Mouse (Mus musculus) large intestine, adult 2 months (tissue): ENCODE measurements around the gene Neu4. TPM values are rescaled to one million over a fixed set of nuclear protein-coding genes. Genes with fewer than 3 reads are reported as not detected.
A peak's percentile ranks its signal among the peaks of the same experiment; 100 is the strongest.
"Not testable (repeated sequence)": the region's sequence is repeated elsewhere in the genome, so short reads cannot be mapped to it uniquely, and the experiment has no call there.

Experiments
- DNase-seq: peaks from one replicate; pipeline ENCODE4 v3.0.0-alpha.2; 2012; ENCODE audit warnings: low read depth, low spot score
- WGBS: fragments of 180-500 bp; shearing (Covaris S2); methylation state at CpG from one replicate; pipeline ENCODE4 v1.1.7; 2018; 5-methylcytosine and 5-hydroxymethylcytosine counted together
- polyA plus RNA-seq: library from polyadenylated mRNA; depleted of rRNA; stranded (reverse); fragments of >200 nt; gene quantifications from 2 replicates; pipeline ENCODE4 v1.2.3, GENCODE M21; 2012; rRNA removed

Neu4 gene
- polyA plus RNA-seq: not detected in 2 replicates

- DNase-seq: no peak
- 90% methylated on average over 6 of the region's 6 CpGs for WGBS
Measured at GRCm38 (mm10) chr1:94020151-94020550, at the start of gene Neu4. TSS of gene Neu4 (plus strand) at chr1:94020451.

GRCm38 (mm10) chr1:93970797-93971196 is 49.5 kb upstream of the Neu4 start:
- no CpG with 5 or more reads among the region's 4 CpGs for WGBS
- not testable (repeated sequence) for DNase-seq

GRCm38 (mm10) chr1:93975764-93976163 is 44.5 kb upstream of the Neu4 start:
- DNase-seq: not testable (repeated sequence)
- 83% methylated on average over 1 of the region's 4 CpGs for WGBS

- not testable (repeated sequence) for DNase-seq
- no CpG with 5 or more reads among the region's 7 CpGs for WGBS
Measured at GRCm38 (mm10) chr1:93978287-93978686, 42.0 kb upstream of the Neu4 start.

- no CpG with 5 or more reads among the region's 2 CpGs for WGBS
- not testable (repeated sequence) for DNase-seq
Measured at GRCm38 (mm10) chr1:93980932-93981331, 39.3 kb upstream of the Neu4 start.

GRCm38 (mm10) chr1:93986167-93986566 is 34.1 kb upstream of the Neu4 start:
- WGBS: 76% methylated on average over 3 of the region's 3 CpGs
- DNase-seq: no peak

- no peak for DNase-seq
- WGBS: 51% methylated on average over 3 of the region's 3 CpGs
Measured at GRCm38 (mm10) chr1:93988786-93989185, 31.5 kb upstream of the Neu4 start.

- WGBS: 66% methylated on average over 7 of the region's 8 CpGs
- not testable (repeated sequence) for DNase-seq
Measured at GRCm38 (mm10) chr1:93990209-93990608, 30.0 kb upstream of the Neu4 start, which contains the start of gene Gal3st2c. TSS of gene Gal3st2c (plus strand) at chr1:93990509.

GRCm38 (mm10) chr1:93991068-93991467 is 29.2 kb upstream of the Neu4 start:
- 75% methylated on average over 2 of the region's 2 CpGs for WGBS
- not testable (repeated sequence) for DNase-seq

- WGBS: 74% methylated on average over 3 of the region's 3 CpGs
Measured at GRCm38 (mm10) chr1:93991491-93991890, 28.8 kb upstream of the Neu4 start.

GRCm38 (mm10) chr1:94001023-94001422 is 19.2 kb upstream of the Neu4 start:
- DNase-seq: no peak
- 86% methylated on average over 2 of the region's 2 CpGs for WGBS

More at GRCm38 (mm10) chr1:93991491-93991890, 28.8 kb upstream of the Neu4 start:
- not testable (repeated sequence) for DNase-seq

GRCm38 (mm10) chr1:94005954-94006506 is 14.2 kb upstream of the Neu4 start:
- WGBS: 33% methylated on average over 2 of the region's 2 CpGs
- DNase-seq: not testable (repeated sequence)

- not testable (repeated sequence) for DNase-seq
- WGBS: 86% methylated on average over 16 of the region's 19 CpGs
Measured at GRCm38 (mm10) chr1:94008826-94009225, 11.4 kb upstream of the Neu4 start.

GRCm38 (mm10) chr1:94011643-94012042 is 8.6 kb upstream of the Neu4 start:
- no peak for DNase-seq
- WGBS: 46% methylated on average over 3 of the region's 3 CpGs

- DNase-seq: no peak
- WGBS: 57% methylated on average over 12 of the region's 12 CpGs
Measured at GRCm38 (mm10) chr1:94027506-94028108, 7.4 kb downstream of the Neu4 start.

- DNase-seq: no peak
- 93% methylated on average over 2 of the region's 2 CpGs for WGBS
Measured at GRCm38 (mm10) chr1:94028741-94029140, 8.5 kb downstream of the Neu4 start.

GRCm38 (mm10) chr1:94033075-94033602 is 12.9 kb downstream of the Neu4 start:
- DNase-seq: no peak
- 81% methylated on average over 2 of the region's 2 CpGs for WGBS

- WGBS: 1% methylated on average over 25 of the region's 25 CpGs
- DNase-seq: peak; percentile 11
Measured at GRCm38 (mm10) chr1:94034984-94035743, 14.9 kb downstream of the Neu4 start.

GRCm38 (mm10) chr1:94040391-94040790 is 20.1 kb downstream of the Neu4 start:
- 91% methylated on average over 2 of the region's 2 CpGs for WGBS
- DNase-seq: no peak

GRCm38 (mm10) chr1:94045559-94045958 is 25.3 kb downstream of the Neu4 start:
- DNase-seq: no peak
- 61% methylated on average over 3 of the region's 3 CpGs for WGBS
